Mouse (Mus musculus) macrophage (primary cell): ENCODE measurements around the gene Hspd1. TPM values are rescaled to one million over a fixed set of nuclear protein-coding genes. Genes with fewer than 3 reads are reported as not detected.
"Not testable (repeated sequence)": the region's sequence is repeated elsewhere in the genome, so short reads cannot be mapped to it uniquely, and the experiment has no call there.

ENCODE experiments used
- H3K27ac ChIP-seq: fragments of 350-480 bp; formaldehyde crosslinking; 2 replicates; pipeline ENCODE4 v1.9.0; 2021
- H3K36me3 ChIP-seq: fragments of 350-480 bp; formaldehyde crosslinking; 2 replicates; pipeline ENCODE4 v1.9.0; 2021; ENCODE audit errors: inconsistent target
- H3K4me3 ChIP-seq: fragments of 350-480 bp; formaldehyde crosslinking; 2 replicates; pipeline ENCODE4 v1.9.0; 2021; ENCODE audit errors: inconsistent target
- H3K79me2 ChIP-seq: fragments of 350-480 bp; formaldehyde crosslinking; 2 replicates; pipeline ENCODE4 v1.9.0; 2021; ENCODE audit errors: inconsistent target
- WGBS: methylation state at CpG from one replicate; pipeline ENCODE4 v1.1.7; 2026; ENCODE audit warnings: inconsistent platforms; ENCODE audit not compliant: missing documents; 5-methylcytosine and 5-hydroxymethylcytosine counted together
- polyA plus RNA-seq: library from polyadenylated mRNA; stranded (reverse); fragments of 250-400 nt; gene quantifications from 3 replicates; pipeline ENCODE4 v1.2.4, GENCODE M21; 2018; ENCODE audit warnings: inconsistent platforms

The Hspd1 gene
- polyA plus RNA-seq, 1 experiment from 2014 or later, result 197 TPM

DNA sequence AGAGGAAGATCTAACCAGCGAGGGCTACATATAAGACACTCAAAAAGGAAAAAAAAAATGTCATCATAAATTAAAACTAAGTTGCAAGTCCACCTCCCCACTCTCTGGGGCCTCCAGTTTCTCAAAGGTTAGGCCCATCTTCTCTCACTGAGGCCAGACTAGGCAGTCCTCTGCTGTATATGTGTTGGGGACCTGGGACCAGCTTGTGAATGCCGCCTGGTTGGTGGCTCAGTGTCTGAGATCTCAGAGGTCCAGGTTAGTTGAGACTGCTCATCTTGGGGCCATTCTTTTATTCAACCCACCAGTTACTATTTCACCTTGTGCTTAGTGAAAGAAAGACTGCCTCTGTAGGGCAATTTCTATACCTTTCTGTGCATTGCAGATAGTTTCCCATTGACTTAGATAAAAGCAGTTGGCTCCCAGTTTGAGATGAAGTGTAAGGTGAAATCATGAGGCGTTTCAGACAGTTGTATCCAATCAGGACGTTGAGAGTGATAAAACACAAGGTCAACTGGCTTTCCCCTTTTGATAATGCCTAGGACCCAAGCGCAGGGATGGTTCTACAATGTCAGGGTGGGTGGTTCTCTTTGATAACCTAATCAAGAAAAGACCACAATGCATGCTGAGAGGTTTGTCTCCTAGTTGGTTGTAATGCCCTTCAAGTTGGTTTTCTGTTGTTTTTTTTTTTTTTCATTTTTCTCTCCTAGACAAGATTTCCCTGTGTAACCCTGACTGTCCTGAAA lies 12.2 kb downstream of the Hspd1 start:
- Histone ChIP-seq H3K4me3 (no peak overlapping the region), H3K27ac (no peak overlapping the region), H3K36me3 (peaks cover 37% of the 10 kb centered on the region), H3K79me2 (no peaks in the 10 kb centered on the region)
- WGBS, result 96% methylated on average over 5 of the region's 5 CpGs

DNA sequence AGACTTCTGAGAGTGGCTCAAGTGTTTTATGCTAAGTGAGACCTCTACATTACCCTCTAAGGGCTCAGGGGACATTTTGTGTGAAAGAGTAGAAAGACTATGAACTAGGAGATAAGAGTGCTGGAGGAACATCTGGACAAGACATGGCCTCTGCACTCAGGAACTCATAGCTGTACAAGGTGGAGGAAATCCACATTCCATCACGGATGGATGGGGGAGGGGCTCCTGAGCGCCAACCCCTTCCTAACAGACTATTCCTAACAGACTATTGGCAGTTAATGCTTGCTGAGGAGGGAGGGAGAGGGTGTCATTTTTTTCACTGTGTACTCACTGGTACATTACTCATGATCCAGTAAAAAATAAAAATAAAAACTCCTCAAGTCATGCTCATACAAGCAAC lies 13.3 kb downstream of the Hspd1 start:
- Histone ChIP-seq H3K27ac (no peak overlapping the region), H3K79me2 (no peaks in the 10 kb centered on the region), H3K4me3 (no peak overlapping the region), H3K36me3 (peaks cover 35% of the 10 kb centered on the region)
- 95% methylated on average over 2 of the region's 2 CpGs for WGBS

DNA sequence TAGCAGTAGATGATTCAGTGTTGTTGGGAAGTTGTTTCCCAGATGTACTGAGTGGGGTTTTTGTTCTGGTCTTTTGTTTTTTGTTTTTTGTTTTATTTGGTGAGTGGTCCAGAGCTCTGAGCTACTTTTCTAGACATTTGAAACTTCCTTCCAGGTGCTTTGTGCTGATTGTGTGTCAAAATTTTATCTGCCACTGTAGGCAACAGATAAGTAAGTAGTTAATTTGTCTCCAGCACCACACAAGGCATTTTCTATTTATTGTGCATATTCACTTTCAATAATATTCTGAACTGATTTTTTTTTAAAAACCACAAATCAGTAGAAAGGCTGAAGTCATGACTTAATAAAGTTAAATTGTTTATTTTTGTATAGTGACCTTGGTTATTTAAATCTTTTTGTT lies 15.7 kb downstream of the Hspd1 start:
- not testable (repeated sequence) for H3K27ac ChIP-seq, H3K4me3 ChIP-seq, H3K79me2 ChIP-seq
- peaks cover 35% of the 10 kb centered on the region for H3K36me3 ChIP-seq

DNA sequence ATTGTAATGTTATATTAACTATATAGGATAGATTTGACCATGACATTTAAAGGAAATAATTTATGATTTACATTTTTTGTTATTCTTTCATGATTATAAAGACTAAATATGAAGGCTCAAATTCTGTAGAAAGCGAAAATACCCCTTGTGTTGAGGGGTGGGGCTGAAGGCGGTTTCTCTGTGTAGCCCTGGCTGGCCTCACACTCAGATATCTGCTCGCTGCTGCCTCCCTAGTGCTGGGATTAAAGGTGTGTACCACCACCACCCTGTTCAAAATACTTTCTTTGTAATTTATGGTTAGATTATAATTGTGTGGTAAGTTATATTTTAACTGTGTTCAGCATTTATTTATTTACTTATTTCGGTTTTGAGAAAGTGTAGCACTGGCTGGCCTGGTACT lies 26.3 kb downstream of the Hspd1 start:
- 95% methylated on average over 4 of the region's 4 CpGs for WGBS

DNA sequence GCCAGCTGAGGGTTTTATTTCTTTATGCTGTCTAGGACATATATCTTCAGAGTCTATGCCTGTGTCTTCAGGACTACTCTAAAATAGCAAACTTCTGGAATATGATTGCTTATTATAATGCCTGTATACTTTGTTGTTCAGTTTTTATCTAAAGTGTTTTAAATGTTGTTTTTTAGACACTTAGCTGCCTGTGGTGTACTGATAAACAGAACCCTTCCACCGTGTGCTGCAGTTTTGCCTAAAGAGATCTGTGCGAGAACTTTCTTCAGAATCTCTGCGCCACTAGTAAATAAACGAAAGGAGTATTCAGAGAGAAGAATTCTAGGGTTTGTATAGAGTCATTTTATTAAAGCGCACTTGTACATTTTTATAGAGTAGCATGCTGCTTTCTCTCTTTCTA lies 26.9 kb downstream of the Hspd1 start:
- H3K36me3 ChIP-seq, result peaks cover 20% of the 10 kb centered on the region
- H3K4me3 ChIP-seq, result no peak overlapping the region
- peaks cover 46% of the 10 kb centered on the region for H3K79me2 ChIP-seq
- H3K27ac ChIP-seq, result no peak overlapping the region
- WGBS, result 99% methylated on average over 5 of the region's 5 CpGs

More for the DNA sequence above, 26.3 kb downstream of the Hspd1 start:
- Histone ChIP-seq H3K27ac (no peak overlapping the region), H3K79me2 (peaks cover 39% of the 10 kb centered on the region), H3K4me3 (no peak overlapping the region), H3K36me3 (peaks cover 25% of the 10 kb centered on the region)

DNA sequence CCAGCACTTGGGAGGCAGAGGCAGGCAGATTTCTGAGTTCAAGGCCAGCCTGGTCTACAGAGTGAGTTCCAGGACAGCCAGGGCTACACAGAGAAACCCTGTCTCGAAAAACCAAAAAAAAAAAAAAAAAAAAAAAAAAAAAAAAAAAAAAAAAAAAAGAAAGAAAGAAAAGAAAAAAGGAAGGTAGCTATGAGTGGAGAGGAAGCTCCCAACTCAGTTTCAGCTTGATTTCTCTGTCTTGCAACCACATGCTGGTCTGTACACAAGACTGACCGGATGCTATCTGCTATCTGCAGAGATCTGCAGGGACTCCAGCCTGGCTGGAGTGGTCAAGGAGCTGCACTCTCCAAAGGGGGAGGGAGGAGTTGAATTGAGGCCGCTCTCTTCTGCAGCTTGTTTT lies 29.7 kb downstream of the Hspd1 start:
- peaks cover 68% of the 10 kb centered on the region for H3K79me2 ChIP-seq
- peaks cover 14% of the 10 kb centered on the region; the same call in 1 of the 2 replicates for H3K36me3 ChIP-seq
- 79% methylated on average over 2 of the region's 3 CpGs for WGBS
- not testable (repeated sequence) for H3K4me3 ChIP-seq, H3K27ac ChIP-seq

DNA sequence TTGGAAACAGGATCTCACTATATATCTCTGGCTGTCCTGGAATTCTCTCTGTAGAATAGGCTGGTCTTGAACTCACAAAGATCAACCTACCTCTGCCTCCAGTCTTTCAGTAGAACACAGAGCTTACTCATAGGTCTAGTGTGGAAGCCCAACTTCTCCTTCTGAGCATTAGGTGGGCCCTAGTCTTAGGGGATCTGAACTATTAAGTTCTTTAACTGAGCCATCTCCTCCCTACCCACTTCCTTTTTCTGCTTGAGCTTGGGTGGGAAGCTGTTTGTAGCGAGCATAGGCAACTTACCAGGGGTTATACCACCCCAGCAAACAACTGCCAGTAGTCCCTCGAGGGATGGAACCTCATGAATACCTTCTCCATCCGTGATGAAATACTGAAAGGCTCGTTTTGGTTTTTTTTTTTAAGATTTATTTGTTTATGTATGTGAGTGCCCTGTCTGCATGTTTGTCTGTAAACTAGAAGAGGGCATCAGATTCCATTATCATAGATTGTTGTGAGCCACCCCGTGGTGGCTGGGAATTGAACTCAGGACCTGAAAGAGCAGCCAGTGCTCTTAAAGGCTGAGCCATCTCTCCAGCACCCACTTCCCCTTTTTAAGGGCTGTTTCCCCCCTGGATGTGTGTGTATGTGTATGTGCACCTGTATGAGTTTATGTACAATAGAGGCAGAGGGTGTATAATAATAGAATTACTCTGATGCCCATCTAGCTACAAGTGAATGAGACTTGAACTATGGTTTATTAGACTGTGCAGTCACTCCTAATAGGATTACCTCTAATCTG lies 32.5 kb downstream of the Hspd1 start:
- peaks cover 65% of the 10 kb centered on the region for H3K79me2 ChIP-seq
- H3K27ac ChIP-seq, result no peak overlapping the region
- WGBS, result 56% methylated on average over 5 of the region's 5 CpGs
- H3K36me3 ChIP-seq, result no peaks in the 10 kb centered on the region
- no peak overlapping the region for H3K4me3 ChIP-seq

DNA sequence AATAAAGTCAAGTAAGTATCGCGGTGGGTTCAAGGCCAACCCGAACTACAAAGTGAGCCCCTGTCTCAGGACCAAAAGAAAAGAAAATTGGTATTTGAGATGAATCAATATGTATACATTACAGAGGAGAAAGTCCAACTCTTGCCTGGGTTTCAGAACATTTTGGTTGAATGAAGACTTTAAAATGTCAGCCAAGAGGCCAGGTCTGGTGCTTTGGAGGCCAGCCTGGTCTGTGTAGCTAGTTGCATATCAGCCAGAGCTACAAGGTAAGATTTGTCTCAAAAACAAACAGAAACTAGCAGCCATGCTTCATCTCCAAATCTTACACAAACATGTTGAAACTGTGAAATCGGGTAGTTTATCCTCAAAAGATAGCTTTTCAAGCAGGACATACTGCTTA lies 34.4 kb downstream of the Hspd1 start:
- H3K79me2 ChIP-seq, result peaks cover 46% of the 10 kb centered on the region
- WGBS, result 84% methylated on average over 4 of the region's 4 CpGs
- H3K4me3 ChIP-seq, result peak overlapping the region; percentile 50
- 0 out of 2 replicates have a peak overlapping the region, but pooled peaks have one; percentile 8 for H3K27ac ChIP-seq
- no peaks in the 10 kb centered on the region for H3K36me3 ChIP-seq

DNA sequence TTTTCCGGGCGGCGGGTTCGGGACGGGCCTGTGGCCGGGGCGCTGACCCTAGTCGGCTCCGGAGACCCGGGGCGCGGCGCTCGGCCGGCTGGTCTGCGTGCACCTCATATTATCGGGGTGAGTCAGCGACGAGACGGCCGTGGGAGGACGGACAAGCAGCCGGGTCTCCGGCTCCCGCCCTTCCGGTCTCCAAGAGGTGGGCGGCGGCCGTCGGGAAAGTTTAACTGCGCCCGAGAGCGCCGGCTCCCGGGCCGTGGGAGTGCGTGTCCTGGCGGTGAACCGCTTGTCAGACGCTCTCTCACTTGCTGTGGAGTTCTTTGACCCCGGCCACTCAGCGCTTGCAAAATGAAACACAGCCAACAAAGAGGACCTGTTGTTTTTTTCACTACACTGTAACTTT lies 35.0 kb downstream of the Hspd1 start:
- H3K27ac ChIP-seq, result 0 out of 2 replicates have a peak overlapping the region, but pooled peaks have one; percentile 8
- peaks cover 44% of the 10 kb centered on the region for H3K79me2 ChIP-seq
- no peaks in the 10 kb centered on the region for H3K36me3 ChIP-seq
- 0% methylated on average over 42 of the region's 42 CpGs for WGBS
- H3K4me3 ChIP-seq, result peak overlapping the region; percentile 50

DNA sequence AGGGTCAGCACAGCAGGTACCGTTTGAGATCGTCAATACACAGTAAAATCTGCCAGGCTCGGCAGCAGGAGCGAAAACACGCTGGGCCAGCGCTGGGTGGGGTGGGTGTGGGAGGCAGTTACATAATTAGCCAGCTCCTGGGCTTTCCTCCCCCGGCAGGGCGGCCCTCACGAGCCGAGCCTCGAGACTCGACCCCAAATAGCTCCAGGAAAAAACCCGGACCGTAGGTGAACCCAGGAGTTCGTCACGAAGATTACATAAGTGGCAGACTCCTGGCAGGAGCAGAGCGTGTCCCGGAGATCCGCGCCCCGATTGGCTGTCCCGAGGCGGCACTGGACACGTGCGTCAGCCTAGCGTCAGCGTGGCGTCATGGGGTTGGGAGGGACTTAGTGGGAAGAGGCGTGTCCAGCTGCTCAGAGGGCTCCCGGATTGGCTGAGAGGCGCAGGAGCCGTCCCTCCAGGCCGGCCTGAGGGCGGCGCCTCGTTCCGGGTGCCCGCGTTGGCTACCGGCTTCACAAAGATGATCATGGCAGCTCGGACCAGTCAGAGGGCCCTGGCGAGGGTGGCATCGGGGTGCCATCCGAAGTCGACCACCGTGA lies 35.6 kb downstream of the Hspd1 start, which contains the start of gene Coq10b:
Gene Coq10b, plus strand, starts transcription at position 416 of the 599 bp plus-strand sequence.
- Histone ChIP-seq H3K4me3 (peak within 1 kb of the TSS; percentile 52), H3K79me2 (peaks cover 38% of the 10 kb centered on the region), H3K27ac (peak within 1 kb of the TSS; percentile 42), H3K36me3 (no peaks in the 10 kb centered on the region)
- under 1% methylated on average over 46 of the region's 46 CpGs for WGBS

DNA sequence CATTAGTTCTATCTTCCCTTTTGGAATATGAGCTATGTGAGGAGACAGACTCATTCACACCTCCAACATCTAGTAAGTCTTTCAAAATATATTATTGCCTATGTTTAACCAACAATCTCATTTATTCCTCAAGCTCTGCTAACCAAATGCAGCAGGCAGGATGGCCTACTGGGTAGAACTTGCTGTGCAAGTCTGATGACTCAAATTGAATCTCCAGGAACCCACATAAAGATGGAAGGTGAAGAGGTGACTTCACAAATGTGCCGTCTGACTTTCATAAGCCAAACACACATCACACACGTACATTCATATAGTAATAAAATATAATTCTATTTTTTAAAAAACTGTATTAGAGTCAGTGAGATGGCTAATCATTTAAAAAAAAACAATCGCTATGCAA lies 36.4 kb downstream of the Hspd1 start:
- no peak overlapping the region for H3K27ac ChIP-seq
- H3K36me3 ChIP-seq, result no peaks in the 10 kb centered on the region
- no peak overlapping the region for H3K4me3 ChIP-seq
- WGBS, result 89% methylated on average over 3 of the region's 3 CpGs
- peaks cover 31% of the 10 kb centered on the region for H3K79me2 ChIP-seq

DNA sequence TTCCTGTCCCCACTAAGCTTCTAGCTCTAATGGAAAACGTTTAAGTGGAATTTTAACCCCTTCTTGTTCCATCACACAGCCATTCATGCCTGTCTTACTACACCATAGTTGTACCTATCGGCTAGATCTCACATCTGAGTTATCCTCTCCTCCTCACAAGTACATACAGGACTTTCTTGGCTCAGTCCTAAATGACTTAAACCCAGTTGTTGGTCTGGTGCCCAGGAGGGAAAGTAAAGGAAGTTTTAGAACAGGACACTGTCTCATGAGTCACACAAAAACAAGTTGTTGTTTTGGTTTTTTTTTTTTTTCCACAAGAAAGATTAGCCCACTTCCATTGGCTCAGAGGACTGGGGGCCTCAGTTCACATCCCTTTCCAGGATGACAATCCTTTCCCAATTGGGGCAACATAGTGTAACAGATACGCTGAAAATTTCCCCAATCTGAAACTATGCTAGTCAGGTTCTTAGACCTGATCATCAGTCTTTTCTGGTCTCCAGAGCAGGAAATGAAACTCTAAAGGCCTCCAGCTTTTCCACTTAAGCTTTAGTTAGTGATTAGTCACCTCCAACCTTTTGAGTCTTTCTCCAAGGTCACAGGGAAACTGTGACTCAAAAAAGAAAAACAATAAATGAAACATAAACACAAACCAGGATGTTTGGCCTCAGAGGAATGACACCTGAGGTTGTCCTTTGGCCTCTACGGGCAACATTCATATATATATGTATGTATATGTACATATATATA lies 39.0 kb downstream of the Hspd1 start:
- no peak overlapping the region for H3K27ac ChIP-seq
- H3K36me3 ChIP-seq, result no peaks in the 10 kb centered on the region
- WGBS, result 63% methylated on average over 3 of the region's 4 CpGs
- peaks cover 9% of the 10 kb centered on the region for H3K79me2 ChIP-seq
- H3K4me3 ChIP-seq, result no peak overlapping the region

DNA sequence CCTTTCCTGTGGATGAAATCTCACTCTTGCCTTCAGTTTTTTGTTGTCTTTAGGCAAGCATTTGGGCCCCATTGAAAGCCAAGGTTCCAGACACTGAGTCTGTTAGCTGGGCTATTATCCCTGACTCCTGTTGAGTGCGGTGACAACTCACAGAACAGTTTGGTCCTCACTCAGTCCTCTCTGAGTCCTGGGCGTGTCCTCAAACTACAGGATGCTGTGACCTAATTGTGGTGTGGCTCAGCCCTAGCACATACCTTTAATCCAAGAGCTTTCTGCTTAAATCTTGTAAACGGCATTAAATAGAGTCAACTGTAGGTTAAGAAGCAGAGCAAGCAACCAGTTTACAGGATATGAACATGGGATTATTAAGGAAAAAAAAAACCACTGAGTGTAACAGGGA lies 44.9 kb downstream of the Hspd1 start:
- Histone ChIP-seq H3K27ac (no peak overlapping the region), H3K4me3 (no peak overlapping the region), H3K79me2 (no peaks in the 10 kb centered on the region), H3K36me3 (no peaks in the 10 kb centered on the region)
- WGBS, result 92% methylated on average over 3 of the region's 3 CpGs

DNA sequence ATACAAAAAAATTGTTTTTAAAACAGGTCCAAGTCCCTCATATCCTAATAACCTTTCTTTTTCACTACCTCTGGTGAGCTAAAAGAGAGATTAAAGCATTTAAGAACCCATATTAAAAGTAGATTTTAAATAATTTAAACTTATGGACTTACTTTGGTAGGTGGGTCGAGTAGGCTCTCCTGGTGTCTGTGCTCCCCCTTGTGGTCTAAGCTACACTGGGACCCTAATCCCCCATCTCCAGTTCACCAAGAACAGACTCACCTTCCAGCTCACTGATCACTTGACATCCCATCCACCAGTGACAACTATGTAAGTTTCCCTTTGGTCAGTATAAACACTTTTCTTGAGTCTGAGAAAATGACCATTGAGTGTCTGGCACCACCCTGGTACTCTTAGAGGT lies 45.8 kb downstream of the Hspd1 start:
- WGBS, result 91% methylated on average over 1 of the region's 1 CpGs

More for the DNA sequence above, 45.8 kb downstream of the Hspd1 start:
- no peaks in the 10 kb centered on the region for H3K36me3 ChIP-seq
- no peak overlapping the region for H3K27ac ChIP-seq
- no peak overlapping the region for H3K4me3 ChIP-seq
- no peaks in the 10 kb centered on the region for H3K79me2 ChIP-seq
